8 mouse cellular contexts compared by ENCODE assay signal in genomic region chrX:48285006-48285650, GRCm38 (mm10). TPM values are rescaled to one million over a fixed set of nuclear protein-coding genes. Genes with fewer than 3 reads are reported as not detected.
DNase-seq lines count a peak whose midpoint lies in the region.

No protein-coding gene starts in this region.

- H3K4me3 ChIP-seq in hindbrain, embryonic 10.5 days, result peak overlapping the region; percentile 55
- peak overlapping the region; percentile 56 for H3K4me3 ChIP-seq in macrophage (ENCODE audit: inconsistent target)

- peaks cover 20% of the 10 kb centered on the region for H3K36me3 ChIP-seq in hindbrain, embryonic 10.5 days
- H3K36me3 ChIP-seq in macrophage (ENCODE audit: inconsistent target), result no peaks in the 10 kb centered on the region

- DNase-seq in R1 (ENCODE audit: low read depth, low spot score), result peak; percentile 93
- DNase-seq in cerebellum, adult 9-10 months, result peak; percentile 84
- peak; percentile 78 for DNase-seq in forelimb bud, embryonic 11.5 days (ENCODE audit: low read depth, low spot score)
- peak; percentile 85 for DNase-seq in hindbrain, embryonic 10.5 days (ENCODE audit: low spot score)
- DNase-seq in left cerebral cortex, adult 11 months (ENCODE audit: low spot score), result peak; percentile 53
- DNase-seq in right cerebral cortex, adult 2 months (ENCODE audit: low spot score in 2 of 2), result peak; percentile 19 to 29
- DNase-seq in urinary bladder, postnatal 25 days (ENCODE audit: low spot score), result peak; percentile 37

- 0 out of 2 replicates have a peak, but pooled peaks cover 5% of the 10 kb centered on the region for H3K9me3 ChIP-seq in hindbrain, embryonic 10.5 days

- 19% methylated on average over 37 of the region's 42 CpGs for WGBS in hindbrain, embryonic 10.5 days
- 18% methylated on average over 13 of the region's 42 CpGs for WGBS in macrophage (ENCODE audit: missing documents)

- H3K79me2 ChIP-seq in macrophage (ENCODE audit: inconsistent target), result no peaks in the 10 kb centered on the region

- H3K4me1 ChIP-seq in hindbrain, embryonic 10.5 days (replicated peaks), result peaks cover 3% of the 10 kb centered on the region; the same call in 1 of the 2 replicates

- peaks cover 32% of the 10 kb centered on the region for H3K27me3 ChIP-seq in hindbrain, embryonic 10.5 days (ENCODE audit: insufficient read depth, poor library complexity, severe bottlenecking)

- H3K27ac ChIP-seq in hindbrain, embryonic 10.5 days, result peak overlapping the region; percentile 91
- peak overlapping the region; percentile 77 for H3K27ac ChIP-seq in macrophage

RNA-seq across cellular contexts. Expression of gene Utp14a, which starts 28.5 kb away (rescaled TPM):
- 14.5 and 20.0 TPM in 2 replicates for polyA plus RNA-seq in hindbrain, embryonic 10.5 days (2016; fragmentation: Nextera tagmentation; extraction: Ambion mirVana)
- total RNA-seq in macrophage (2018; cell fraction: chromatin; rRNA removed), result 10 to 100 TPM; 18.2 to 69.9 (median 55.7) TPM
- 10 to 100 TPM; 17.7 to 36.8 (median 28.4) TPM for total RNA-seq in macrophage (2018; cell fraction: cytosol; rRNA removed)
- total RNA-seq in macrophage (2018; cell fraction: nucleus; rRNA removed), result 10 to 100 TPM; 19.7 to 75.5 (median 42.4) TPM
- polyA plus RNA-seq in macrophage (2018), result 28.6 to 42.0 TPM (median 33.0 TPM) in 3 replicates

RNA-seq across cellular contexts. Expression of gene Bcorl1, which starts 56.0 kb away (rescaled TPM):
- polyA plus RNA-seq in hindbrain, embryonic 10.5 days (2016; fragmentation: Nextera tagmentation; extraction: Ambion mirVana), result 4.2 and 5.4 TPM in 2 replicates
- 10 to 100 TPM in 20 of 26 experiments, 1 to 10 TPM in 6; 2.9 to 71.1 (median 16.7) TPM for total RNA-seq in macrophage (2018; cell fraction: chromatin; rRNA removed)
- 1 to 10 TPM; 2.3 to 9.6 (median 4.8) TPM for total RNA-seq in macrophage (2018; cell fraction: cytosol; rRNA removed)
- 10 to 100 TPM in 11 of 26 experiments, 1 to 10 TPM in 15; 3.6 to 48.2 (median 8.7) TPM for total RNA-seq in macrophage (2018; cell fraction: nucleus; rRNA removed)
- polyA plus RNA-seq in macrophage (2018), result 3.5 to 20.1 TPM (median 3.8 TPM) in 3 replicates

Comparison
In these comparisons a context has a peak if more than half of its experiments do, and no peak if none do; other contexts are left out.
1. Peak in every context shown above with its lines: DNase-seq, H3K4me3 ChIP-seq and H3K27ac ChIP-seq.
2. DNase-seq: peak in every context shown above with its lines; median percentile 93 in R1; 85 in hindbrain, embryonic 10.5 days; 84 in cerebellum, adult 9-10 months; 78 in forelimb bud, embryonic 11.5 days; 53 in left cerebral cortex, adult 11 months; 37 in urinary bladder, postnatal 25 days; 24 in right cerebral cortex, adult 2 months.